In genomic region chr13:56356999-56357398, GRCm38 (mm10) we compare ENCODE assay signal across 20 mouse cellular contexts.
"Had no signal": no experiment of that assay in that cellular context is flagged by ENCODE, and none has a peak within 500 bp of the region (broad histone marks: within the 10 kb centered on the region; RNA-seq: fewer than 3 reads in every experiment).

No protein-coding gene starts in this region.

- H3K27me3 ChIP-seq: neural tube, embryonic 13.5 days; neural tube, embryonic 15.5 days; stomach, embryonic 15.5 days had no signal

- DNase-seq: lung, adult 18-20 months; lung, embryonic 14.5 days; lung, postnatal 10 days; lung, postnatal 4 days; midbrain, embryonic 14.5 days; retina, postnatal 1 day; right cerebral cortex, adult 18-20 months; right cerebral cortex, postnatal 25 days; right cerebral cortex, postnatal 4 days; spleen, adult 18-20 months; thymus, adult 18-20 months; thymus, postnatal 14 days; thymus, postnatal 36 days had no signal

- H3K4me1 ChIP-seq: midbrain, embryonic 10.5 days; midbrain, embryonic 12.5 days; neural tube, embryonic 13.5 days; neural tube, embryonic 15.5 days; stomach, embryonic 15.5 days had no signal

- H3K9me3 ChIP-seq: midbrain, embryonic 10.5 days; midbrain, embryonic 12.5 days; neural tube, embryonic 13.5 days; neural tube, embryonic 15.5 days; stomach, embryonic 15.5 days had no signal

- H3K36me3 ChIP-seq: midbrain, embryonic 10.5 days; midbrain, embryonic 12.5 days; neural tube, embryonic 13.5 days; neural tube, embryonic 15.5 days; stomach, embryonic 15.5 days had no signal

- H3K9ac ChIP-seq: lung, embryonic 14.5 days; midbrain, embryonic 12.5 days; neural tube, embryonic 13.5 days; neural tube, embryonic 15.5 days; stomach, embryonic 15.5 days had no signal

- ATAC-seq: midbrain, embryonic 16.5 days had no signal

- H3K4me2 ChIP-seq: lung, embryonic 14.5 days; midbrain, embryonic 12.5 days; neural tube, embryonic 13.5 days; neural tube, embryonic 15.5 days; stomach, embryonic 15.5 days had no signal

- H3K27ac ChIP-seq: midbrain, embryonic 10.5 days; midbrain, embryonic 12.5 days; neural tube, embryonic 13.5 days; neural tube, embryonic 15.5 days; stomach, embryonic 15.5 days had no signal

- H3K4me3 ChIP-seq: midbrain, embryonic 10.5 days; midbrain, embryonic 12.5 days; myocyte; neural tube, embryonic 13.5 days; neural tube, embryonic 15.5 days; stomach, embryonic 15.5 days had no signal
